In genomic region chr7:100302316-100302715, GRCm38 (mm10) we compare ENCODE assay signal across 8 mouse cellular contexts. TPM values are rescaled to one million over a fixed set of nuclear protein-coding genes. Genes with fewer than 3 reads are reported as not detected.
DNase-seq lines count a peak whose midpoint lies in the region; ATAC-seq and TF ChIP-seq lines count a peak whose summit lies in the region.

No protein-coding gene starts in this region.

- in situ Hi-C loops in Patski (cut with MboI; ENCODE audit: low pct_unique_long_range_greater_than_20kb): no loop called here

- POLR2A ChIA-PET in Patski (lab: Charles Lee): no interaction called here

- peak; percentile 63 for DNase-seq in adrenal gland, adult 2 months
- no peak for DNase-seq in adrenal gland, postnatal 4 days (ENCODE audit: low spot score in 2 of 2)
- DNase-seq in Patski (ENCODE audit: low read depth, low spot score): peak; percentile 68
- peak; percentile 43 to 61 for DNase-seq in heart, adult 18-20 months
- peak; percentile 58 to 65 for DNase-seq in layer of hippocampus, postnatal 36 days
- DNase-seq in right cerebral cortex, adult 2 months (ENCODE audit: low spot score in 2 of 2): peak; percentile 74 to 78
- DNase-seq in thymus, postnatal 0 days (ENCODE audit: low spot score): no peak
- no peak for DNase-seq in retina, postnatal 1 day

- H3K27me3 ChIP-seq in Patski: no peaks in the 10 kb centered on the region

- CTCF ChIA-PET in Patski (lab: Charles Lee): interaction anchor here (0.9 kb wide), 2 partner anchors 15 to 51 kb away, joined by 3 read pairs; no protein-coding TSS in a partner anchor

- TF ChIP-seq CTCF in Patski (IDR thresholded peaks at IDR 0.05): no peak

- ATAC-seq in Patski: peak; percentile 44

RNA-seq across cellular contexts. Expression of gene P4ha3, which starts 17.0 kb away (rescaled TPM):
- under 1 TPM; 0.23 to 0.79 TPM for total RNA-seq in adrenal gland, adult 2 months (2021)
- polyA plus RNA-seq in adrenal gland, adult 2 months (2012; rRNA removed): 0.26 and 0.52 TPM in 2 replicates
- 1 to 10 TPM; 5.1 to 6.0 TPM for total RNA-seq in adrenal gland, postnatal 4 days (2021)
- 0.09 TPM for polyA plus RNA-seq in Patski (2021)
- total RNA-seq in heart, adult 18-20 months (2021): under 1 TPM; 0.31 to 0.55 TPM
- total RNA-seq in layer of hippocampus, postnatal 36 days (2021): 1 to 10 TPM; 5.4 to 6.0 TPM
- polyA plus RNA-seq in thymus, postnatal 0 days (2015; fragmentation: Nextera tagmentation; extraction: Ambion mirVana): 2.7 and 3.0 TPM in 2 replicates

Comparison
In these comparisons a context has a peak if more than half of its experiments do, and no peak if none do; other contexts are left out.
1. DNase-seq: peak in adrenal gland, adult 2 months (single experiment), Patski (single experiment), heart, adult 18-20 months (2 of 2), layer of hippocampus, postnatal 36 days (2 of 2) and right cerebral cortex, adult 2 months (2 of 2); none in adrenal gland, postnatal 4 days (0 of 2), thymus, postnatal 0 days (single experiment) and retina, postnatal 1 day (single experiment).